Mouse (Mus musculus): ENCODE data around the gene Kank1. TPM values are rescaled to one million over a fixed set of nuclear protein-coding genes. Genes with fewer than 3 reads are reported as not detected.

Kank1 gene
- polyA plus RNA-seq, 1 experiment from 2014 or later, result 8.8 TPM

DNA sequence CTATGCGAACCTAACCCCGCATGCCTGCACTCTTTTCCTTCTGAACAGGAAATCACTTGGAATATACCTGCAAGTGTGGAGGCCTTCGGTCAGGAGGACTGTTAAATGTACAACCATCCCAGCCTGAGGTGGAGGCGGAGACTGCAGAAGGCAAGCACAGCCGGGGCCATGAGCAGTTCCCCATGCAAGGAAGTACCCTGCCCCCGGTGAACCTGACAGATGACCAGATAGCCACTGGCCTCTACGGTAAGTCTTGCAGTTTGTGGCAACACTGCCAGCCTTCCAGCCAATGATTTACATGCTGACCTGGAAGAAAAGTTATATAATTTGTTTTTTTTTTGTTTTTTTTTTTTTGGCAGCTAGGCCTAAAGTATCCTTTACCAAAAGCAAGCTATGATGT, 185.3 kb downstream of the Kank1 start:
- H3K9me3 ChIP-seq, result no peaks in the 10 kb centered on the region
- H3K27ac ChIP-seq, result no peak overlapping the region
- ATAC-seq (ENCODE audit: low FRiP score), result no peak
- H3K27me3 ChIP-seq, result no peaks in the 10 kb centered on the region
- no peaks in the 10 kb centered on the region for H3K36me3 ChIP-seq (replicated peaks)
- WGBS, result 88% methylated on average over 7 of the region's 7 CpGs
- no peak overlapping the region for H3K4me3 ChIP-seq (replicated peaks)
- no peak overlapping the region for H3K9ac ChIP-seq
- peaks cover 10% of the 10 kb centered on the region for H3K4me1 ChIP-seq
- no peak overlapping the region for H3K4me2 ChIP-seq

DNA sequence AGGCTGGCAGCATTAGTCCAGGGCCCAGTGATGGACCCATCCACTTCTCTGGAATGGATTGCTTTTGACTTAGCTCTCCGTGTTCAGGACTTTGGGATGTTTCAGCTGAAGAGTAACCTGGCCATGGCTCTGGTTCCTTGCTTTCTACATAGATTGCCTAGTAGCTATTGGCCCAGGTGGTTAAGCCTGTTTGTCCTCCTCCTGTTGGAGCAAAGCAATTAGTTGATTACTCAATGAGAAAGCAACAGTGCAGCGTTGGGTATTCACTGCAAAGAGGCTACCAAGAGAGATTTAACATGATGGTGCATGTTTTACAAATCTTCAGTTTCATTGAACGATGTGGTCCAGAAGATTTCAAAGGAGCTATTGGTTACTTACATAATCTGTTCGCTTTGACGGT, 186.6 kb downstream of the Kank1 start:
- H3K36me3 ChIP-seq (replicated peaks), result no peaks in the 10 kb centered on the region
- ATAC-seq (ENCODE audit: low FRiP score), result no peak
- H3K4me1 ChIP-seq, result peaks cover 3% of the 10 kb centered on the region; the same call in 1 of the 2 replicates
- H3K27ac ChIP-seq, result no peak overlapping the region
- no peak overlapping the region for H3K9ac ChIP-seq
- 92% methylated on average over 5 of the region's 5 CpGs for WGBS
- no peaks in the 10 kb centered on the region for H3K9me3 ChIP-seq
- no peaks in the 10 kb centered on the region for H3K27me3 ChIP-seq
- H3K4me3 ChIP-seq (replicated peaks), result no peak overlapping the region
- H3K4me2 ChIP-seq, result no peak overlapping the region

DNA sequence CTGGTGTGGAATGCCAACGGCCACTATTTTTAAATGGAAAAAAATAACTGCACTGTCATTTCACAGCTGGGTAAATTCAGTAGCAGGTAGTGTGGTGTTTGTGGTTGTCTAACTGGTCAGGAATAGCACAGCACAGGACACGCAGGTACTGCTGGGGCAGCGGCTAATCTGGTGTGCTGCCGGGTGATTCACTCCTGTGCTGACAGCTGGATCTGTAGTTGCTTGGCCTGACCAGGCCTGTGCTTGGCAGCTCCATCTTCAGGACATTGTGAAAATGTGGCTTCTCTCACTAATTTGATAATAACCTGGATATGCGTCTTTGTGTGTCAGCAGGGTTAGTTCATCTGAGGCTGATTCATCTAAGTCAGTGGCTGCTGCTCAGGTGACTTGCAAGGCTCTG, 189.7 kb downstream of the Kank1 start:
- Histone ChIP-seq H3K4me2 (no peak overlapping the region), H3K9ac (no peak overlapping the region), H3K27ac (no peak overlapping the region), H3K4me1 (no peaks in the 10 kb centered on the region), H3K4me3 (replicated peaks) (no peak overlapping the region), H3K36me3 (replicated peaks) (no peaks in the 10 kb centered on the region), H3K27me3 (no peaks in the 10 kb centered on the region), H3K9me3 (no peaks in the 10 kb centered on the region)
- WGBS, result 92% methylated on average over 5 of the region's 5 CpGs
- no peak for ATAC-seq (ENCODE audit: low FRiP score)

GRCm38 (mm10) chr19:25427886-25428285, 191.1 kb downstream of the Kank1 start:
- Histone ChIP-seq H3K27me3 (no peaks in the 10 kb centered on the region), H3K9me3 (no peaks in the 10 kb centered on the region), H3K4me3 (replicated peaks) (no peak overlapping the region), H3K4me1 (no peaks in the 10 kb centered on the region), H3K9ac (no peak overlapping the region), H3K4me2 (no peak overlapping the region), H3K27ac (no peak overlapping the region), H3K36me3 (replicated peaks) (no peaks in the 10 kb centered on the region)
- no peak for ATAC-seq (ENCODE audit: low FRiP score)
- WGBS, result 96% methylated on average over 17 of the region's 17 CpGs

DNA sequence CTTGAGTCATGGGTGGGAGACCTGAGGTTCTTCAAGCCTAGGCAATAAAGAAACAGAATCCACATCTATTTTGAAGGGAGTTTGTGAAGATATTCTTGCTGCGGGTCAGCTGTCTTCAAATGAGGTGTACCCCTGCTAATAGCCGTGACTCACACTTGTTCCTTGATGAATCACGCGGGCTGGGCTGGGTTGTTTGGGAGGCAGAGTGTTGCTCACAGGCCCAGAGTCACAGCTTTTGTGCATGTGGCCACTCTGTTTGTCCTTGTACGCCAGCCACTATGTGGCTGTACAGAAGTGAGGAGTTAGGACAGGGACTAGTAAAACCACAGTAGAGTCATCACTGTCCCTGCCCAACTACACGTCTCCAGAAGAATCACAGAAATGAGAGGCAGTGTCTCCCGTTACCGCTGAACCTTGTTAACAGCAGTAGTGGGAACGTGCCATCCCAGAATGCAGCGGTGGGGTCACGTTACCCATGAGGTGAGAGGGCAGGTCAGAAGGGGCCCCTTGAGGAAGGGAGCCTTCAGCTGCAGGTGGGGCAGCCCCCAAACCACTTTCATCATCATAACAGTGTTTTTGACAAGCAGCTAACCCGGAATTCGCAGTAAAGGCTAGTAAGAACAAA, 191.7 kb downstream of the Kank1 start:
- WGBS, result 94% methylated on average over 13 of the region's 13 CpGs
- no peak for ATAC-seq (ENCODE audit: low FRiP score)
- H3K4me3 ChIP-seq (replicated peaks), result no peak overlapping the region

DNA sequence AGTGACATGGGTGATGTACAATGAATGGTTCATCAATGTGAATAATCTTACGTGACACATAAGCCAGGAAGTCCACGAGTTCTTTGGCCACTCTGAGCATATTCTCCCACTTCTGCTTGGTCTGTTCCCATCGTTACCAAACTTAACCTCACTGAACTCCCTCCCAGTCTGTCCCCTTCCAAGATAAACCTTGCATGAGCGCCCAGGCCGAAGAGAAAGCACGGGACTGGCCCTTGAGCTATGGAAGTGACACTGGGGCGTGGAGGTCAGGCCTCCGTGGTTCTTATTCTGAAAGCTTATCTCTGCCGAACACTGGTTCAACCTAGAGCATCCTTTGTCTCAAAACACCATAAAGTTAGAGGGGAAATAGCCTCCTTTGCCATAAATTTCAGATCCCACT, 194.7 kb downstream of the Kank1 start:
- no peak for ATAC-seq (ENCODE audit: low FRiP score)
- Histone ChIP-seq H3K4me2 (no peak overlapping the region), H3K9me3 (no peaks in the 10 kb centered on the region), H3K36me3 (replicated peaks) (no peaks in the 10 kb centered on the region), H3K4me3 (replicated peaks) (no peak overlapping the region), H3K27me3 (no peaks in the 10 kb centered on the region), H3K4me1 (no peaks in the 10 kb centered on the region), H3K27ac (no peak overlapping the region), H3K9ac (no peak overlapping the region)
- 85% methylated on average over 9 of the region's 9 CpGs for WGBS

More for the DNA sequence above, 191.7 kb downstream of the Kank1 start:
- Histone ChIP-seq H3K9ac (no peak overlapping the region), H3K9me3 (no peaks in the 10 kb centered on the region), H3K27ac (no peak overlapping the region), H3K36me3 (replicated peaks) (no peaks in the 10 kb centered on the region), H3K4me1 (no peaks in the 10 kb centered on the region), H3K27me3 (no peaks in the 10 kb centered on the region), H3K4me2 (no peak overlapping the region)

GRCm38 (mm10) chr19:25431909-25432308, 195.1 kb downstream of the Kank1 start:
- H3K4me3 ChIP-seq (replicated peaks), result no peak overlapping the region
- H3K9me3 ChIP-seq, result no peaks in the 10 kb centered on the region
- H3K4me1 ChIP-seq, result no peaks in the 10 kb centered on the region
- no peak for ATAC-seq (ENCODE audit: low FRiP score)
- H3K27ac ChIP-seq, result no peak overlapping the region
- 90% methylated on average over 7 of the region's 7 CpGs for WGBS
- no peak overlapping the region for H3K4me2 ChIP-seq
- H3K9ac ChIP-seq, result no peak overlapping the region
- no peaks in the 10 kb centered on the region for H3K27me3 ChIP-seq
- H3K36me3 ChIP-seq (replicated peaks), result no peaks in the 10 kb centered on the region

DNA sequence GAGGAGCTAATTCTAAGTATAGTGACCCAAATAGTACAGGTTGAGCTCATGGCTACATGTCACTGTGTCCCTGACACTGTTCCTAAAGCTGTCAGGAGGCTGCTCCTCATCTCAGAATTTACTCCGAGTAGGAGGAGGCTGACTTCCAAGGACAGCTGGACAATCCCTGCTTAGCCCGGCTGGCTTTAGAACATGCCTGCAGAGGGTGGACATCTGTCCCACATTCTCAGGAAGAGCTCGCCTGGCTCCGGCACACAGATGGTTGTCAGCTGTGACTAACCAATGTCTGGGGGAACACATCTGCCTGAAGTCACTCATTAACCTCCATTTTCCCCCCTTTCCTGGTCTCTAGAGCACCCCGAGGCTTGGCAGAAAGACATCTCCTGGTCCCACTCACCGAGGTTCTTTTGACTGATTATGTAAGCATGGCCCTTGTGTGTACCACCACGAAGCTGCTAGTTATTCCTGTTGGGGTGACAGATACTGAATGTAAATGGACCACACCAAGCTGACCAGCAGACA, 196.5 kb downstream of the Kank1 start:
- Histone ChIP-seq H3K27me3 (no peaks in the 10 kb centered on the region), H3K9ac (no peak overlapping the region), H3K9me3 (no peaks in the 10 kb centered on the region), H3K27ac (no peak overlapping the region), H3K4me1 (peaks cover 3% of the 10 kb centered on the region; the same call in 1 of the 2 replicates), H3K4me3 (replicated peaks) (no peak overlapping the region), H3K4me2 (no peak overlapping the region), H3K36me3 (replicated peaks) (no peaks in the 10 kb centered on the region)
- ATAC-seq (ENCODE audit: low FRiP score), result no peak
- 88% methylated on average over 7 of the region's 7 CpGs for WGBS

GRCm38 (mm10) chr19:25434345-25434744, 197.6 kb downstream of the Kank1 start:
- no peak for ATAC-seq (ENCODE audit: low FRiP score)
- Histone ChIP-seq H3K9ac (no peak overlapping the region), H3K9me3 (no peaks in the 10 kb centered on the region), H3K4me1 (peaks cover 3% of the 10 kb centered on the region; the same call in 1 of the 2 replicates), H3K27me3 (no peaks in the 10 kb centered on the region), H3K4me2 (no peak overlapping the region), H3K4me3 (replicated peaks) (no peak overlapping the region), H3K27ac (no peak overlapping the region), H3K36me3 (replicated peaks) (no peaks in the 10 kb centered on the region)
- WGBS, result 91% methylated on average over 7 of the region's 7 CpGs

GRCm38 (mm10) chr19:25434795-25435194, 198.0 kb downstream of the Kank1 start:
- 80% methylated on average over 6 of the region's 6 CpGs for WGBS
- Histone ChIP-seq H3K9ac (no peak overlapping the region), H3K4me3 (replicated peaks) (no peak overlapping the region), H3K4me1 (peaks cover 3% of the 10 kb centered on the region; the same call in 1 of the 2 replicates), H3K27me3 (no peaks in the 10 kb centered on the region), H3K9me3 (no peaks in the 10 kb centered on the region), H3K36me3 (replicated peaks) (no peaks in the 10 kb centered on the region), H3K27ac (no peak overlapping the region), H3K4me2 (no peak overlapping the region)
- no peak for ATAC-seq (ENCODE audit: low FRiP score)

DNA sequence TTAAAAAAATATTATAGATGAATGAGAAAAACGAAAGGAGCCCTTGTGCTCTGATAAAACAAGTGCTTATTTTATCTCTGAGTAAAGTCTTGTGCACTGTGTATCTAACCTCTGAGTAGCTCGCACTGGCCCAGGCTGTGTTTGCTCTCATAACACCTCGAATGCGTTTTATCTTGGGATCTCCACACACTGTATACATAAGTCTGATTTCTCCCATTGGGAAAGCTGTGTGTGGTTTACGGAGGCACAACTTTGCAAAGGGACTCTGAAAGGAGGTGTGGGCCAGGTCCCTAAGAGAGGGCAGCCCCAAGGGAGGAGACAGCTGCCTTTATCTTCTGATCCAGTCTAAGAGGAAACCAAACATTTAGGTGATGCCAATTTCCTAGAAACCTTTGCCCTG, 198.6 kb downstream of the Kank1 start:
- ATAC-seq (ENCODE audit: low FRiP score), result no peak
- H3K4me2 ChIP-seq, result no peak overlapping the region
- no peak overlapping the region for H3K4me3 ChIP-seq (replicated peaks)
- no peaks in the 10 kb centered on the region for H3K36me3 ChIP-seq (replicated peaks)
- no peak overlapping the region for H3K9ac ChIP-seq
- H3K4me1 ChIP-seq, result peaks cover 3% of the 10 kb centered on the region; the same call in 1 of the 2 replicates
- WGBS, result 85% methylated on average over 5 of the region's 5 CpGs
- no peaks in the 10 kb centered on the region for H3K9me3 ChIP-seq
- no peak overlapping the region for H3K27ac ChIP-seq
- no peaks in the 10 kb centered on the region for H3K27me3 ChIP-seq

DNA sequence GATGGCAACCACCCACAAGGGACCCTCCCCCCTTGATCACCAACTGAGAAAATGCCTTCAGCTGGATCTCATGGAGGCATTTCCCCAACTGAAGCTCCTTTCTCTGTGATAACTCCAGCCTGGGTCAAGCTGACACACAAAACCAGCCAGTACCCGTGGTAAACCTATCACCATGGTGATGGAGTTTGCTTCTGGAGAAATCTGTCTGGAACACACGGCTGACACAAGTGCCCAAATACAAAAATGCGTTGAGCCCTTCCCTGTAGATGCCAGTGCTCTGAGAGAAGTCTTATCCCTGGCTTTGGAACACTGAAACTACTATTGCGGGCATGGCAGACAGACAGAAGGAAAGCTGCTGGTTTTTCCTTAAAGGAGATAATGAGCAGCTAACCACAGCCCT, 199.4 kb downstream of the Kank1 start:
- WGBS, result 77% methylated on average over 4 of the region's 4 CpGs
- H3K4me1 ChIP-seq, result peaks cover 3% of the 10 kb centered on the region; the same call in 1 of the 2 replicates
- no peak overlapping the region for H3K27ac ChIP-seq
- no peaks in the 10 kb centered on the region for H3K9me3 ChIP-seq
- no peaks in the 10 kb centered on the region for H3K27me3 ChIP-seq
- H3K4me3 ChIP-seq (replicated peaks), result no peak overlapping the region
- no peak for ATAC-seq (ENCODE audit: low FRiP score)
- H3K36me3 ChIP-seq (replicated peaks), result no peaks in the 10 kb centered on the region
- no peak overlapping the region for H3K4me2 ChIP-seq
- no peak overlapping the region for H3K9ac ChIP-seq

Data from forebrain, embryonic 12.5 days (tissue).